Mouse (Mus musculus) skeletal muscle tissue, adult 2 months (tissue): ENCODE results near the gene Lat.
"Not testable (repeated sequence)": the region's sequence is repeated elsewhere in the genome, so short reads cannot be mapped to it uniquely, and the experiment has no call there.

Source experiments
- DNase-seq: peaks from one replicate; pipeline ENCODE4 v3.0.0-alpha.2; 2012; ENCODE audit warnings: low read depth, low spot score

Gene Lat

GRCm38 (mm10) chr7:126332691-126333090, 36.7 kb downstream of the Lat start:
- no peak for DNase-seq

GRCm38 (mm10) chr7:126330693-126331092, 38.7 kb downstream of the Lat start:
- no peak for DNase-seq

DNA sequence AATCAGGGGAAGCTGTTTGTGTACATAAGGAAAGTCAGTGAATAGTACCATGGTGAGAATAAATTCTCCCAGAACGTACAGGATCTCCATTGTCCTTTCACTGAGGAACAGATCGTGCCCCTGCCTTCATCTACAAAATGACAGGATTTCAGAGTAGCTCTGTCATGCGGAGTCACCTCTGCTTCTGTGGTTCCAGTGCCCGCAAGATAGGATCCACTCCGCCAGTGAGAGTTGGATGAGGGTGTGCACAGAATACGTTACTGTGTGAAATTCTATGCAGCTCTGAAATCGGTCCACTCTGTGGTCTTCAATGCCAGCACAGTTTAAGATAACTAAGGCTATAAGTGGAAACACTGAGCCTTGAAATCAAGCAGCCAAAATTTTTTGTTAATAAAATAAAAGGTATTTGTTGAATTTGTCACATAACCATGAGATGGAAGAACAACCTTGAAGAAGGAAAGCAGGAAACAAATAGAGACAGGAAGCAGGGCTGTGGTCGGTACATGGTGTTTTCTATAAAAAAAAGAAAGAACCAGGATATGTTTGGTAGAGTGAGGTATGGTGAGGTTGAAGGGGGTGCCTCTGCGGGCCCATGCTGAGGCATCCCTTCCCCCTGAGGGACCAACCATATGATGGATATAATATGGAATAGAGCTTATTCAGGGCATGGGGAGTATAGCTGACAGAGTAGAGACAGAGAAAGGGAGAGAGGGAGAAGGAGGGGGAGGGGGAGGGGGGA, 39.3 kb downstream of the Lat start:
- DNase-seq = no peak

- not testable (repeated sequence) for DNase-seq
Observed at GRCm38 (mm10) chr7:126328848-126329247, 40.5 kb downstream of the Lat start.

DNA sequence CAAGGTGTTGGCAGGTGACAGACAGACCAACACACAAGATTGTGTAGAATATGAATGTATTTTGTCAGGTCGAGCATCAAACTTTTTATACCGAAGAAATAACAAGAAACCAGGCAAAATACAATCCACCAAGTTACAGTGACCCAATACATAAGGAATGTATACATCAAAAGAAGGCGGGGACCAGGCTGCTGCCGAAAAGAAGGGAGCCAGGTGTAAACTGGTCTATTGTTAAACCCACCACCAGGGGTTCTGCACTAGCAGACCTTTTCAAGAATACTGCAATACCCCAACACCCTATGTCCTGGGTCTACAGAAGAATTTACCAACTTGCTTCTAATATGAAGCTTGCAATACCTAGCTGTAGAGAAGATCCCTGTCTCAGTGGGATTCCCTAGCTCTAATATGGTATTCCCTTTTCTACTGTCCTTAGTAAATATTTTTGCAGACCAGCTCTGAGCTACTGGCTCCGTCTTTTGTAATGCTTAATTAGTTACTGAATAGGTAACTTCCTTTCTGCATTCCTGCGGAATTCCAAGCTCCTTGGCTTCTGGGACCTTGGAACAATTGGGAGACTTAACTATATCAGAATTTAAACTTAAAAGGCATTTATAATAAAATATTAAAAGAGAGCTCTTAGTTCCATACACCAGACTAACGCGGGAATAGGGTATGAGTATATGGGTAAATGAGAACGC, 43.6 kb downstream of the Lat start:
- not testable (repeated sequence) for DNase-seq

DNA sequence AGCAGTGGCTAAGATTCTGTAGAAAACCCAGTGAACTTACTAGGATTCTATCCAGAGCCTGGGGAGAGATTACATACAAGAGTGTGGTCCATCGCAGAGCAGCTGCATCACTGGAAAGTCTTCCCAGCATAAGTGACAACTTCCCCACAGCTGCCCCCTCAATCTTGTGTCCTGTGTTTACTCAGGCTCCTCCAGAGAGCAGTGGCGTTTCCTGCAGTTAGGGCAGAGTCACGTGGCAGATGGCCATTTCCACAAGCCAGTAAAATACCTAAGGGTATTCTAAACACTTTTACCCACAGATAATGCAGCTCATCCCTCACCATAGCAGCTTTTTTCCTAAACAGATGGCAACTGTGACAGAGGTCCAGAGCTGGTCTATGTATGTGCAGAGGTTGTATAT, 44.6 kb downstream of the Lat start:
- DNase-seq = no peak

DNA sequence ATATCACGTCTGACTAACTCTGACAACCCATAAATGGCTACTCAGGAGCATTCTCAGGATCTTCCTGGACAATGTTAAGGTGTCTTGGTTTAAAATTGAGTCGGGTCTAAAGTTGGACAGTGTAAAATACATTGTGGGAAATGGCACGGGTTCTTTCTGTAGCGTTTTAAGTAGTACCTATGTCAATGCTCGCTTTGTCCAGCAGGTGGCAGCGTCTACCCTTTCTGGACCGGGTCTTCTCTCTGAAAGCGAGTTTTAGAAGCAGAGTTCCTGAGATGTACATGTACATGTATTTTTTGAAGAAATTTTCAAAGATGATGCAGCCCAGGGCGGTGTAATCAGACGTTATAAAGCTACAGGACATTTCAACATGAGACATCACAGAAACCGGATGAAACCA, 45.6 kb downstream of the Lat start:
- DNase-seq = peak; percentile 32

- no peak for DNase-seq
Observed at GRCm38 (mm10) chr7:126314273-126314672, 55.1 kb downstream of the Lat start.
